Mouse (Mus musculus) thymus, postnatal 36 days (tissue): Measurements from ENCODE around the gene Esyt2.
A peak's percentile ranks its signal among the peaks of the same experiment; 100 is the strongest.
"Not testable (repeated sequence)": the region's sequence is repeated elsewhere in the genome, so short reads cannot be mapped to it uniquely, and the experiment has no call there.

Experiments
- DNase-seq, 2 experiments: peaks; one replicate each; pipeline ENCODE4 v3.0.0; 2022; ENCODE audit warnings: mixed read lengths in 2 of 2

Esyt2 gene

GRCm38 (mm10) chr12:116280653-116281364, at the start of gene Esyt2:
Gene Esyt2 (plus strand): TSS chr12:116281196.
- DNase-seq: peak; percentile 99 to 100

GRCm38 (mm10) chr12:116231612-116232011, 49.4 kb upstream of the Esyt2 start:
- DNase-seq: peak; percentile 5 to 11

- DNase-seq: no peak
These were observed 48.9 kb upstream of the Esyt2 start for GRCm38 (mm10) chr12:116232061-116232460.

GRCm38 (mm10) chr12:116235356-116235755, 45.6 kb upstream of the Esyt2 start:
- DNase-seq: peak in 1 of 2 experiments; percentile 8

GRCm38 (mm10) chr12:116236658-116237057, 44.3 kb upstream of the Esyt2 start:
- DNase-seq: no peak

- DNase-seq: no peak
These were observed 42.6 kb upstream of the Esyt2 start for GRCm38 (mm10) chr12:116238370-116238769.

- no peak for DNase-seq
These were observed 42.2 kb upstream of the Esyt2 start for GRCm38 (mm10) chr12:116238803-116239202.

- no peak for DNase-seq
These were observed 36.4 kb upstream of the Esyt2 start for GRCm38 (mm10) chr12:116244601-116245000.

GRCm38 (mm10) chr12:116254652-116255051, 26.3 kb upstream of the Esyt2 start:
- peak; percentile 33 to 46 for DNase-seq

GRCm38 (mm10) chr12:116255636-116256035, 25.4 kb upstream of the Esyt2 start:
- no peak for DNase-seq

- no peak for DNase-seq
These were observed 22.7 kb upstream of the Esyt2 start for GRCm38 (mm10) chr12:116258321-116258720.

GRCm38 (mm10) chr12:116262555-116263341, 18.2 kb upstream of the Esyt2 start, which contains the start of gene Wdr60:
Gene Wdr60 (minus strand): TSS chr12:116263022.
- peak; percentile 88 to 90 for DNase-seq

GRCm38 (mm10) chr12:116264756-116265155, 16.2 kb upstream of the Esyt2 start:
- no peak for DNase-seq

GRCm38 (mm10) chr12:116265275-116265674, 15.7 kb upstream of the Esyt2 start:
- no peak for DNase-seq

- no peak for DNase-seq
These were observed 11.5 kb upstream of the Esyt2 start for GRCm38 (mm10) chr12:116269450-116269849.

GRCm38 (mm10) chr12:116270538-116270937, 10.5 kb upstream of the Esyt2 start:
- DNase-seq: no peak

- no peak for DNase-seq
These were observed 9.9 kb upstream of the Esyt2 start for GRCm38 (mm10) chr12:116271071-116271470.

- DNase-seq: no peak
These were observed 7.3 kb upstream of the Esyt2 start for GRCm38 (mm10) chr12:116273733-116274132.

GRCm38 (mm10) chr12:116275086-116275485, 5.9 kb upstream of the Esyt2 start, which contains the start of gene Gm11027:
Gene Gm11027 (plus strand): TSS chr12:116275386.
- DNase-seq: not testable (repeated sequence)

GRCm38 (mm10) chr12:116275631-116276030, 5.4 kb upstream of the Esyt2 start:
- no peak for DNase-seq

GRCm38 (mm10) chr12:116276961-116277360, 4.0 kb upstream of the Esyt2 start:
- no peak for DNase-seq

GRCm38 (mm10) chr12:116278541-116278940, 2.5 kb upstream of the Esyt2 start:
- no peak for DNase-seq

- DNase-seq: no peak
These were observed 1.8 kb upstream of the Esyt2 start for GRCm38 (mm10) chr12:116279181-116279580.

GRCm38 (mm10) chr12:116280149-116280652, 795 bp upstream of the Esyt2 start:
- no peak for DNase-seq
